In genomic region chr1:131523794-131524193, GRCm38 (mm10) we compare ENCODE assay signal across 8 mouse cellular contexts. TPM values are rescaled to one million over a fixed set of nuclear protein-coding genes. Genes with fewer than 3 reads are reported as not detected.
DNase-seq lines count a peak whose midpoint lies in the region; ATAC-seq and TF ChIP-seq lines count a peak whose summit lies in the region.

No protein-coding gene starts in this region.

- WGBS in embryonic facial prominence, embryonic 11.5 days = 34% methylated on average over 3 of the region's 3 CpGs
- WGBS in hindbrain, embryonic 16.5 days = 28% methylated on average over 3 of the region's 3 CpGs

- H3K4me2 ChIP-seq in embryonic facial prominence, embryonic 11.5 days (ENCODE audit: low read depth, low read length) = peak overlapping the region; percentile 14; the same call in 1 of the 2 replicates
- peak overlapping the region; percentile 68 for H3K4me2 ChIP-seq in hindbrain, embryonic 16.5 days (ENCODE audit: low read length)

- intact Hi-C loops in gastrocnemius, postnatal 36 days (cut with DNase I) = no loop called here

- DNase-seq in layer of hippocampus, adult 2 months (ENCODE audit: low spot score in 2 of 2) = no peak
- no peak for DNase-seq in layer of hippocampus, adult 9-10 months (ENCODE audit: low spot score)
- DNase-seq in embryonic facial prominence, embryonic 11.5 days (ENCODE audit: low spot score) = no peak
- DNase-seq in naive thymus-derived CD4-positive, alpha-beta T cell, adult 2 months (ENCODE audit: low read depth) = peak; percentile 15
- DNase-seq in gastrocnemius, postnatal 36 days = no peak
- DNase-seq in kidney, adult 11 months = no peak
- DNase-seq in urinary bladder, postnatal 14 days (ENCODE audit: low spot score) = no peak

- no peaks in the 10 kb centered on the region for H3K9me3 ChIP-seq in embryonic facial prominence, embryonic 11.5 days (replicated peaks; ENCODE audit: control insufficient read depth, low read length)
- H3K9me3 ChIP-seq in hindbrain, embryonic 16.5 days (ENCODE audit: control insufficient read depth, low read length) = no peaks in the 10 kb centered on the region

- H3K27ac ChIP-seq in layer of hippocampus, adult 2 months = peak overlapping the region; percentile 95
- H3K27ac ChIP-seq in embryonic facial prominence, embryonic 11.5 days (replicated peaks; ENCODE audit: low read depth, low read length) = no peak overlapping the region
- peak overlapping the region; percentile 92; the same call in 1 of the 2 replicates for H3K27ac ChIP-seq in hindbrain, embryonic 16.5 days (ENCODE audit: low read depth, low read length)

- H3K36me3 ChIP-seq in embryonic facial prominence, embryonic 11.5 days (replicated peaks; ENCODE audit: control insufficient read depth, insufficient read depth, low read depth, low read length) = no peaks in the 10 kb centered on the region
- H3K36me3 ChIP-seq in hindbrain, embryonic 16.5 days (ENCODE audit: control insufficient read depth, insufficient read depth, low read length) = no peaks in the 10 kb centered on the region

- no peaks in the 10 kb centered on the region for H3K27me3 ChIP-seq in embryonic facial prominence, embryonic 11.5 days (ENCODE audit: control insufficient read depth, insufficient read depth, low read length)
- H3K27me3 ChIP-seq in hindbrain, embryonic 16.5 days (replicated peaks; ENCODE audit: control insufficient read depth, insufficient read depth, low read length) = no peaks in the 10 kb centered on the region

- no peak for ATAC-seq in embryonic facial prominence, embryonic 11.5 days (replicated peaks; ENCODE audit: insufficient number of reproducible peaks, low FRiP score, low TSS enrichment, low read depth)
- ATAC-seq in hindbrain, embryonic 16.5 days = no peak

- H3K9ac ChIP-seq in embryonic facial prominence, embryonic 11.5 days (replicated peaks; ENCODE audit: low read length) = no peak overlapping the region
- H3K9ac ChIP-seq in hindbrain, embryonic 16.5 days (ENCODE audit: low read depth, low read length) = peak overlapping the region; percentile 88

- peaks cover 5% of the 10 kb centered on the region; the same call in 1 of the 2 replicates for H3K4me1 ChIP-seq in embryonic facial prominence, embryonic 11.5 days (ENCODE audit: control insufficient read depth, insufficient read depth, low read length)
- H3K4me1 ChIP-seq in hindbrain, embryonic 16.5 days (ENCODE audit: control insufficient read depth, insufficient read depth, low read depth, low read length) = peaks cover 28% of the 10 kb centered on the region

- no peak for TF ChIP-seq CTCF in layer of hippocampus, adult 2 months (conservative IDR thresholded peaks at IDR 0.05)

- peak overlapping the region; percentile 69 for H3K4me3 ChIP-seq in layer of hippocampus, adult 2 months
- H3K4me3 ChIP-seq in embryonic facial prominence, embryonic 11.5 days (ENCODE audit: low read depth, low read length) = peak overlapping the region; percentile 3; the same call in 1 of the 2 replicates
- peak overlapping the region; percentile 86 for H3K4me3 ChIP-seq in hindbrain, embryonic 16.5 days (ENCODE audit: low read length)

RNA-seq across cellular contexts. Expression of gene Srgap2, which starts 3.4 kb away (rescaled TPM):
- total RNA-seq in layer of hippocampus, adult 2 months (2021) = 10 to 100 TPM; 83.4 to 92.0 TPM
- polyA plus RNA-seq in embryonic facial prominence, embryonic 11.5 days (2014; fragmentation: Nextera tagmentation; extraction: Ambion mirVana) = 14.0 and 14.6 TPM in 2 replicates
- 24.6 and 30.4 TPM in 2 replicates for polyA plus RNA-seq in hindbrain, embryonic 16.5 days (2015; fragmentation: Nextera tagmentation; extraction: Ambion mirVana)
- total RNA-seq in gastrocnemius, postnatal 36 days (2021) = 10 to 100 TPM; 10.3 to 10.5 TPM

RNA-seq across cellular contexts. Expression of gene Fam72a, which starts 3.9 kb away (rescaled TPM):
- 1 to 10 TPM in 1 of 2 experiments, under 1 TPM in 1; 0.88 to 1.7 TPM for total RNA-seq in layer of hippocampus, adult 2 months (2021)
- 4.1 and 5.1 TPM in 2 replicates for polyA plus RNA-seq in embryonic facial prominence, embryonic 11.5 days (2014; fragmentation: Nextera tagmentation; extraction: Ambion mirVana)
- 1.1 and 1.6 TPM in 2 replicates for polyA plus RNA-seq in hindbrain, embryonic 16.5 days (2015; fragmentation: Nextera tagmentation; extraction: Ambion mirVana)
- under 1 TPM; 0.26 to 0.44 TPM for total RNA-seq in gastrocnemius, postnatal 36 days (2021)

Comparison
In these comparisons a context has a peak if more than half of its experiments do, and no peak if none do; other contexts are left out.
1. H3K4me3 ChIP-seq: peak in every context shown above with its lines; median percentile 86 in hindbrain, embryonic 16.5 days; 69 in layer of hippocampus, adult 2 months; 3 in embryonic facial prominence, embryonic 11.5 days.
2. RNA of gene Srgap2, which starts 3.4 kb away (total RNA-seq): 83.4 to 92.0 TPM in layer of hippocampus, adult 2 months; 10.3 to 10.5 TPM in gastrocnemius, postnatal 36 days; every median in the first group is over 4 times any median in the second.